Mouse (Mus musculus): Measurements from ENCODE around the gene Qrfpr. TPM values are rescaled to one million over a fixed set of nuclear protein-coding genes. Genes with fewer than 3 reads are reported as not detected.
A peak's percentile ranks its signal among the peaks of the same experiment; 100 is the strongest.

The Qrfpr gene
- polyA plus RNA-seq, 1 experiment from 2014 or later: not detected

GRCm38 (mm10) chr3:36202932-36203331 is 19.2 kb downstream of the Qrfpr start:
- ATAC-seq (ENCODE audit: low FRiP score, low read depth): no peak

DNA sequence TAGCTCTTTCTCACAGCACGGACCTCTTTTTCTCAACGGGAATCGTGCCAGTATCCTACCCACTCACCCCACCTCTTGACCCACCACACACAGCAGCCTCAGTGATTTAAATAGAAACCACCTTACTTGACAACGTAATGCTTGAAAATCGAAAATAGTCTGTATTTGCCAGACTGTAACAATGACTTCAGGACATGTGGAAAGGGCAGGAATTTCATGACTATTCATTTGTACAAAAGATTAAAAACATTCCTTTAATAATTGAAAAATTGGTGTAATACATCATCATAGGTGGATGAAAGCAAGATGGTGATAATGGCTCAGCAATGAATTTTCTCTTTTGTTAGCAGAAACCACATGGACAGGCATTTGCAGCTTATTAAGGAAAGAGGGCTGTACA is 21.0 kb downstream of the Qrfpr start:
- ATAC-seq (ENCODE audit: low FRiP score, low read depth): no peak
- Histone ChIP-seq H3K4me1 (no peaks in the 10 kb centered on the region), H3K27me3 (replicated peaks) (no peaks in the 10 kb centered on the region), H3K9me3 (no peaks in the 10 kb centered on the region), H3K27ac (no peak overlapping the region), H3K4me3 (no peak overlapping the region), H3K9ac (no peak overlapping the region), H3K4me2 (replicated peaks) (no peak overlapping the region), H3K36me3 (no peaks in the 10 kb centered on the region)
- 81% methylated on average over 5 of the region's 5 CpGs for WGBS

More at GRCm38 (mm10) chr3:36202932-36203331, 19.2 kb downstream of the Qrfpr start:
- H3K36me3 ChIP-seq: no peaks in the 10 kb centered on the region
- no peak overlapping the region for H3K4me3 ChIP-seq
- H3K9me3 ChIP-seq: no peaks in the 10 kb centered on the region
- 83% methylated on average over 7 of the region's 7 CpGs for WGBS
- no peak overlapping the region for H3K27ac ChIP-seq
- H3K9ac ChIP-seq: no peak overlapping the region
- no peak overlapping the region for H3K4me2 ChIP-seq (replicated peaks)
- H3K4me1 ChIP-seq: no peaks in the 10 kb centered on the region
- no peaks in the 10 kb centered on the region for H3K27me3 ChIP-seq (replicated peaks)

- ATAC-seq (ENCODE audit: low FRiP score, low read depth): no peak
- Histone ChIP-seq H3K9ac (no peak overlapping the region), H3K9me3 (no peaks in the 10 kb centered on the region), H3K27ac (no peak overlapping the region), H3K27me3 (replicated peaks) (no peaks in the 10 kb centered on the region), H3K4me1 (no peaks in the 10 kb centered on the region), H3K4me3 (no peak overlapping the region), H3K36me3 (no peaks in the 10 kb centered on the region), H3K4me2 (replicated peaks) (no peak overlapping the region)
- 92% methylated on average over 8 of the region's 8 CpGs for WGBS
Observed at GRCm38 (mm10) chr3:36189243-36189642, 32.9 kb downstream of the Qrfpr start.

- 90% methylated on average over 4 of the region's 4 CpGs for WGBS
- Histone ChIP-seq H3K4me3 (no peak overlapping the region), H3K36me3 (no peaks in the 10 kb centered on the region), H3K4me1 (no peaks in the 10 kb centered on the region), H3K9ac (no peak overlapping the region), H3K27ac (no peak overlapping the region), H3K27me3 (replicated peaks) (no peaks in the 10 kb centered on the region), H3K9me3 (no peaks in the 10 kb centered on the region), H3K4me2 (replicated peaks) (no peak overlapping the region)
- no peak for ATAC-seq (ENCODE audit: low FRiP score, low read depth)
Observed at GRCm38 (mm10) chr3:36186510-36186909, 35.6 kb downstream of the Qrfpr start.

DNA sequence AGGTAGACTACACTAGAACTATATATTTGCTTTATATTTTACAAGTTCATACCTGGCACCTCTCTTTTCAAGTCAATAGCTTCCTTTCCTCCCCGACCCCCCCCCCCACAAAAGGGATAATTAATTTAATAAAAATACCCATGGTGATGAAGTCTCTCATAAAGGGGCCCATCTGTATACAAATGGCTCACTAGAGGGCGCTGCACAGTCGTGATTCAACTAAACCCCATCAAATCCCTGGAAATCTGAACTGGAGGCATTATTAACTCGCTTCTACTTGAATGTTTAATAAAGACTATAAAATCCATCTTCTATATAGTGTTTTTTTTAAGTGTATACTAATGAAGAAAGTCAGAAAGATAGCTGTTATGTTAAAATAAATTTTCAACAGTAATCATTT is 40.6 kb downstream of the Qrfpr start:
- H3K9me3 ChIP-seq: no peaks in the 10 kb centered on the region
- no peak overlapping the region for H3K4me3 ChIP-seq
- H3K9ac ChIP-seq: no peak overlapping the region
- peak; percentile 21; the same call in 1 of the 2 replicates for ATAC-seq (ENCODE audit: low FRiP score, low read depth)
- H3K4me2 ChIP-seq (replicated peaks): no peak overlapping the region
- no peaks in the 10 kb centered on the region for H3K27me3 ChIP-seq (replicated peaks)
- 9% methylated on average over 4 of the region's 4 CpGs for WGBS
- H3K27ac ChIP-seq: no peak overlapping the region
- no peaks in the 10 kb centered on the region for H3K4me1 ChIP-seq
- no peaks in the 10 kb centered on the region for H3K36me3 ChIP-seq

- ATAC-seq (ENCODE audit: low FRiP score, low read depth): no peak
- peaks cover 6% of the 10 kb centered on the region; the same call in 1 of the 2 replicates for H3K36me3 ChIP-seq
- H3K4me3 ChIP-seq: no peak overlapping the region
- no peak overlapping the region for H3K9ac ChIP-seq
- no peaks in the 10 kb centered on the region for H3K27me3 ChIP-seq (replicated peaks)
- no peak overlapping the region for H3K27ac ChIP-seq
- WGBS: 90% methylated on average over 2 of the region's 2 CpGs
- no peak overlapping the region for H3K4me2 ChIP-seq (replicated peaks)
- H3K9me3 ChIP-seq: no peaks in the 10 kb centered on the region
- H3K4me1 ChIP-seq: no peaks in the 10 kb centered on the region
Observed at GRCm38 (mm10) chr3:36173761-36174160, 48.4 kb downstream of the Qrfpr start.

DNA sequence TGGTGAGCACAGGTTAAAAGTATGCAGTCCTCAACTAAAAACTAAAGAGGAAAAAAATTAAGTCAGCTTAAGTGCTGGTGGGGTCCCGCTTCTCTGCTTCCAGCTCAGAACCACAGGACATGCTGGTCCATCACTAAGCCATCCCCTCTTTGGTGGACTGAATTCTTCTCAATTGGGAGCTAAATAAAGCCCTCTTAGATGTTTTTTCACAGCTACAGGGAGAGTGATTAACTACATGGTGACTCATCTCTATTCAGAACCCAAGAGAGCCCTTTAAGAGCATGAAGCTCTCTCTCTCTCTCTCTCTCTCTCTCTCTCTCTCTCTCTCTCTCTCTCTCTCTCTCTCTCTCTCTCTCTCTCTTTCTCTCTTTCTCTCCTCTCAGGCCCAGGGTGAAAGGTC is 50.8 kb downstream of the Qrfpr start:
- Histone ChIP-seq H3K27ac (no peak overlapping the region), H3K4me2 (replicated peaks) (no peak overlapping the region), H3K4me3 (no peak overlapping the region), H3K4me1 (no peaks in the 10 kb centered on the region), H3K9ac (no peak overlapping the region), H3K36me3 (peaks cover 25% of the 10 kb centered on the region), H3K27me3 (replicated peaks) (no peaks in the 10 kb centered on the region), H3K9me3 (no peaks in the 10 kb centered on the region)
- no peak for ATAC-seq (ENCODE audit: low FRiP score, low read depth)
- WGBS: 93% methylated on average over 1 of the region's 1 CpGs

GRCm38 (mm10) chr3:36170670-36171210 is 51.4 kb downstream of the Qrfpr start:
- no peak for ATAC-seq (ENCODE audit: low FRiP score, low read depth)

GRCm38 (mm10) chr3:36155268-36155667 is 66.8 kb downstream of the Qrfpr start:
- WGBS: 36% methylated on average over 5 of the region's 5 CpGs
- Histone ChIP-seq H3K4me2 (replicated peaks) (no peak overlapping the region), H3K36me3 (peaks cover 11% of the 10 kb centered on the region), H3K27me3 (replicated peaks) (no peaks in the 10 kb centered on the region), H3K4me1 (peaks cover 24% of the 10 kb centered on the region), H3K9ac (no peak overlapping the region), H3K4me3 (no peak overlapping the region), H3K27ac (no peak overlapping the region), H3K9me3 (peaks cover 9% of the 10 kb centered on the region; the same call in 1 of the 2 replicates)
- no peak for ATAC-seq (ENCODE audit: low FRiP score, low read depth)

More at GRCm38 (mm10) chr3:36170670-36171210, 51.4 kb downstream of the Qrfpr start:
- Histone ChIP-seq H3K4me1 (no peaks in the 10 kb centered on the region), H3K36me3 (peaks cover 31% of the 10 kb centered on the region), H3K9ac (no peak overlapping the region), H3K9me3 (peaks cover 4% of the 10 kb centered on the region; the same call in 1 of the 2 replicates), H3K27me3 (replicated peaks) (no peaks in the 10 kb centered on the region), H3K4me3 (no peak overlapping the region), H3K4me2 (replicated peaks) (no peak overlapping the region), H3K27ac (no peak overlapping the region)
- WGBS: 94% methylated on average over 1 of the region's 1 CpGs

GRCm38 (mm10) chr3:36150934-36151686 is 71.0 kb downstream of the Qrfpr start, which contains the start of gene D3Ertd254e:
TSS of gene D3Ertd254e (plus strand) at chr3:36151017.
- peak; percentile 100 for ATAC-seq (ENCODE audit: low FRiP score, low read depth)
- H3K27ac ChIP-seq: peak within 1 kb of the TSS; percentile 78
- peak within 1 kb of the TSS; percentile 81 for H3K4me3 ChIP-seq
- H3K9ac ChIP-seq: peak within 1 kb of the TSS; percentile 96
- H3K9me3 ChIP-seq: no peaks in the 10 kb centered on the region
- under 1% methylated on average over 54 of the region's 54 CpGs for WGBS
- no peaks in the 10 kb centered on the region for H3K27me3 ChIP-seq (replicated peaks)
- peaks cover 24% of the 10 kb centered on the region for H3K4me1 ChIP-seq
- H3K36me3 ChIP-seq: no peaks in the 10 kb centered on the region
- peak within 1 kb of the TSS; percentile 71 for H3K4me2 ChIP-seq (replicated peaks)

DNA sequence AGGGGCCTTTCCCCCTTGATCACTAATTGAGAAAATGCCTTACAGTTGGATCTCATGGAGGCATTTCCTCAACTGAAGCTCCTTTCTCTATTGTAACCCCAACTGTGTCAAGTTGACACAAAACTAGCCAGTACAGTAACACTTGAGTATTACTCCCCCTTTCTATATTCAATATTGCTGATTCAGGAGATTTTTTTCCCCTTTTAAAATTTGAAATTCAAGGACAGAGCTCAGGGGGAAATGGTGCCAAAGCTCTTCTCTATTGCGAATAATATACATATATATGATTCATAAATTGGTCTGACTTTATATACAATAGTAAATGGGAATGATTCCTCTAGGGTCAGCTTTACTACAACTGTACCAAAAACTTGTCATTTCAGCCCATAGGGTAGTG is 71.6 kb downstream of the Qrfpr start:
- H3K36me3 ChIP-seq: no peaks in the 10 kb centered on the region
- WGBS: 5% methylated on average over 1 of the region's 1 CpGs
- H3K9ac ChIP-seq: no peak overlapping the region
- H3K27me3 ChIP-seq (replicated peaks): no peaks in the 10 kb centered on the region
- no peak for ATAC-seq (ENCODE audit: low FRiP score, low read depth)
- H3K27ac ChIP-seq: no peak overlapping the region
- peak overlapping the region; percentile 71 for H3K4me2 ChIP-seq (replicated peaks)
- H3K4me1 ChIP-seq: peaks cover 24% of the 10 kb centered on the region
- peak overlapping the region; percentile 81; the same call in 1 of the 2 replicates for H3K4me3 ChIP-seq
- no peaks in the 10 kb centered on the region for H3K9me3 ChIP-seq

DNA sequence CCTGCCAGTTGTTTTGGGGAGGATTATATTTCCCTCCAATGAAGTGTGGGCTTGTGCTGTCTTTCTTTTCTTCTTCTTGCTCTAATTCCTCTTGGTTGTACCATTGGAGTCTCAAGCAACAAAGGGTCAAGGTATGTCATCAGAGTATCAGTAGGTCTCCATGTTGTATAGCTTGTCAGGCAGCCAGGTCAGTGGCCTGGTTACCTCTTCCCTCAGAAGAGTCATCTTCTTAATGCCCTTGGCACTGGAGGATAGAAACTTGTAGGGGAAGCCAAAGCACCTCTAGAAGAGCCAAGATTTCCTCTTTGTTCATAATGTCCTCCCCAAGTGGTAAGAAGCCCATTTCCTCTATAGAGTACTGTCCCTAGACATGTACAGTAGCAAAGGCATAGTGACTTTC is 83.1 kb downstream of the Qrfpr start:
- H3K4me2 ChIP-seq (replicated peaks): no peak overlapping the region
- no peak overlapping the region for H3K9ac ChIP-seq
- H3K36me3 ChIP-seq: no peaks in the 10 kb centered on the region
- H3K4me3 ChIP-seq: no peak overlapping the region
- H3K27ac ChIP-seq: no peak overlapping the region
- no peaks in the 10 kb centered on the region for H3K9me3 ChIP-seq
- no peak for ATAC-seq (ENCODE audit: low FRiP score, low read depth)
- no peaks in the 10 kb centered on the region for H3K27me3 ChIP-seq (replicated peaks)
- no peaks in the 10 kb centered on the region for H3K4me1 ChIP-seq
